13 mouse cellular contexts compared by ENCODE assay signal in genomic region chr8:125388404-125389180, GRCm38 (mm10).
DNase-seq lines count a peak whose midpoint lies in the region; ATAC-seq lines count a peak whose summit lies in the region.
"Had no signal": no experiment of that assay in that cellular context is flagged by ENCODE, and none has a peak within 500 bp of the region (broad histone marks: within the 10 kb centered on the region; RNA-seq: fewer than 3 reads in every experiment).

No protein-coding gene starts in this region.

- no peaks in the 10 kb centered on the region for H3K9me3 ChIP-seq in forebrain, embryonic 13.5 days (replicated peaks)
- H3K9me3 ChIP-seq in forebrain, embryonic 10.5 days, result no peaks in the 10 kb centered on the region
- no peaks in the 10 kb centered on the region for H3K9me3 ChIP-seq in neural tube, embryonic 15.5 days (replicated peaks)
- H3K9me3 ChIP-seq: embryonic facial prominence, embryonic 13.5 days; intestine, embryonic 15.5 days had no signal

- H3K4me2 ChIP-seq in forebrain, embryonic 13.5 days, result no peak overlapping the region
- H3K4me2 ChIP-seq in neural tube, embryonic 15.5 days, result no peak overlapping the region
- H3K4me2 ChIP-seq: embryonic facial prominence, embryonic 13.5 days; intestine, embryonic 15.5 days; liver, embryonic 11.5 days had no signal

- peaks cover 61% of the 10 kb centered on the region for H3K4me1 ChIP-seq in forebrain, embryonic 13.5 days
- H3K4me1 ChIP-seq in forebrain, embryonic 10.5 days, result peaks cover 52% of the 10 kb centered on the region
- peaks cover 49% of the 10 kb centered on the region for H3K4me1 ChIP-seq in neural tube, embryonic 15.5 days

- no peak overlapping the region for H3K9ac ChIP-seq in forebrain, embryonic 13.5 days
- H3K9ac ChIP-seq in neural tube, embryonic 15.5 days (replicated peaks), result no peak overlapping the region
- H3K9ac ChIP-seq: embryonic facial prominence, embryonic 13.5 days; intestine, embryonic 15.5 days had no signal

- no peaks in the 10 kb centered on the region for H3K36me3 ChIP-seq in forebrain, embryonic 13.5 days (ENCODE audit: poor library complexity, severe bottlenecking)
- no peaks in the 10 kb centered on the region for H3K36me3 ChIP-seq in forebrain, embryonic 10.5 days (replicated peaks)
- H3K36me3 ChIP-seq in neural tube, embryonic 15.5 days, result no peaks in the 10 kb centered on the region
- H3K36me3 ChIP-seq: embryonic facial prominence, embryonic 13.5 days; intestine, embryonic 15.5 days had no signal

- ATAC-seq in forebrain, embryonic 13.5 days, result no peak
- ATAC-seq in hematopoietic stem cell, adult 5-6 weeks (replicated peaks in 1 of 2; ENCODE audit: insufficient read depth in 1 of 2, low FRiP score in 2 of 2, low TSS enrichment in 1 of 2, low read depth in 1 of 2, poor library complexity in 2 of 2, severe bottlenecking in 2 of 2), result peak; percentile 49 to 51; a peak in 3 of 4 replicates
- no peak for ATAC-seq in neural tube, embryonic 15.5 days (ENCODE audit: low FRiP score)
- ATAC-seq: intestine, embryonic 15.5 days had no signal

- no peaks in the 10 kb centered on the region for H3K27me3 ChIP-seq in forebrain, embryonic 13.5 days
- no peaks in the 10 kb centered on the region; the same call in 1 of the 2 replicates for H3K27me3 ChIP-seq in forebrain, embryonic 10.5 days (ENCODE audit: poor library complexity, severe bottlenecking)
- no peaks in the 10 kb centered on the region for H3K27me3 ChIP-seq in neural tube, embryonic 15.5 days (replicated peaks)
- H3K27me3 ChIP-seq: embryonic facial prominence, embryonic 13.5 days; intestine, embryonic 15.5 days had no signal

- 0 out of 2 replicates have a peak overlapping the region, but pooled peaks have one; percentile 27 for H3K27ac ChIP-seq in forebrain, embryonic 13.5 days
- H3K27ac ChIP-seq in forebrain, embryonic 10.5 days, result no peak overlapping the region
- H3K27ac ChIP-seq in neural tube, embryonic 15.5 days (replicated peaks), result 0 out of 2 replicates have a peak overlapping the region, but pooled peaks have one; percentile 69
- H3K27ac ChIP-seq: embryonic facial prominence, embryonic 13.5 days; intestine, embryonic 15.5 days; left cerebral cortex, adult 2 months had no signal

- no peak overlapping the region for H3K4me3 ChIP-seq in forebrain, embryonic 13.5 days
- no peak overlapping the region for H3K4me3 ChIP-seq in forebrain, embryonic 10.5 days
- no peak overlapping the region for H3K4me3 ChIP-seq in neural tube, embryonic 15.5 days (replicated peaks)
- H3K4me3 ChIP-seq: embryonic facial prominence, embryonic 13.5 days; intestine, embryonic 15.5 days; left cerebral cortex, adult 2 months had no signal

- no peak for DNase-seq in forebrain, embryonic 10.5 days (ENCODE audit: extremely low spot score, low spot score)
- peak; percentile 35 for DNase-seq in kidney, adult 18-20 months
- no peak for DNase-seq in kidney, postnatal 14 days
- no peak for DNase-seq in c-Kit-positive CD71-positive TER-119-positive erythroid progenitor cells, embryonic 14.5 days (ENCODE audit: low spot score)
- DNase-seq in yolk sac, embryonic 10.5 days (ENCODE audit: low spot score), result no peak
- DNase-seq: adrenal gland, adult 8-10 months had no signal

- WGBS in forebrain, embryonic 13.5 days, result 77% methylated on average over 13 of the region's 13 CpGs
- 84% methylated on average over 13 of the region's 13 CpGs for WGBS in forebrain, embryonic 10.5 days
- 53% methylated on average over 13 of the region's 13 CpGs for WGBS in neural tube, embryonic 15.5 days

Comparison
In these comparisons a context has a peak if more than half of its experiments do, and no peak if none do; other contexts are left out.
1. ATAC-seq: peak in hematopoietic stem cell, adult 5-6 weeks (2 of 2); none in forebrain, embryonic 13.5 days (single experiment) and neural tube, embryonic 15.5 days (single experiment).